Mouse (Mus musculus): ENCODE measurements around the gene Padi2. TPM values are rescaled to one million over a fixed set of nuclear protein-coding genes. Genes with fewer than 3 reads are reported as not detected.

The Padi2 gene
- polyA plus RNA-seq, 1 experiment = not detected

DNA sequence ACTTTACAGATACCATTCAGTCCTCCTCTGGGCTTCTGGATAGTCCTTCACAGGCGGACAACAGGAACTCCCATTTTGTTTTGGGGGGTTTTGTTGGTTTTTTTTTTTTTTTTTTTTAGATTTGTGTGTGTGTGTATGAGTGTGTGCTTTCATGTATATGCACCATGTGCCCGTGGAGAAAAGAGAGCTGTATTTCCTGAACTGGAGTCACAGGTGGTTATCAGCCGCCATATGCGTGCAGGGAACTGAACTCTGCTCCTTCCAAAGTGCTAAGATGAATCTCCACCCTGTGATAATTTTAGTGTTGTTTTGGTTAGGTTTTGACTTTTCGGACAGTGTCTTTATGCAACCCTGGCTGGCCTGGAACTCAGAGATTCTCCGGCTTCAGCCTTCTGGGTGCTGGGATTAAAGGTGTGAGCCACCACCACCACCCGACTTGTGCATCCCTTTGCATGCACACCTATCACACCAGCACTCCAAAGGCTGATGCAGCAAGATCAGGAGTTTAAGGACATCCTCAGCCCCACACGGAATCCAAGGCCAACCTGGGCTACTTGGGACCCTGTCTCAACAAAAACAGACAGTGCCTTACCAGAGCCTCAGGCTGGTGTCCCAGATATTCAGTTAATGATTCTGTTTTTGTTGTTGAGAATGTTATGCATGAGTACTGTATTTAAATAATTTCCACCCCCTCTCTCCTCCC, 56.2 kb downstream of the Padi2 start:
- no peak for TF ChIP-seq POLR2A (IDR thresholded peaks at IDR 0.05; ENCODE audit: low read depth, low read length)
- no peak for TF ChIP-seq CTCF (IDR thresholded peaks at IDR 0.05; ENCODE audit: borderline replicate concordance, insufficient read depth, low read length)
- no peak overlapping the region for H3K27ac ChIP-seq (ENCODE audit: insufficient read depth, low read length)
- peak overlapping the region; percentile 99 for H3K4me3 ChIP-seq (ENCODE audit: insufficient read depth, low read length)
- H3K4me1 ChIP-seq (ENCODE audit: control insufficient read depth, insufficient read depth, low read length) = 0 out of 2 replicates have a peak, but pooled peaks cover 3% of the 10 kb centered on the region

DNA sequence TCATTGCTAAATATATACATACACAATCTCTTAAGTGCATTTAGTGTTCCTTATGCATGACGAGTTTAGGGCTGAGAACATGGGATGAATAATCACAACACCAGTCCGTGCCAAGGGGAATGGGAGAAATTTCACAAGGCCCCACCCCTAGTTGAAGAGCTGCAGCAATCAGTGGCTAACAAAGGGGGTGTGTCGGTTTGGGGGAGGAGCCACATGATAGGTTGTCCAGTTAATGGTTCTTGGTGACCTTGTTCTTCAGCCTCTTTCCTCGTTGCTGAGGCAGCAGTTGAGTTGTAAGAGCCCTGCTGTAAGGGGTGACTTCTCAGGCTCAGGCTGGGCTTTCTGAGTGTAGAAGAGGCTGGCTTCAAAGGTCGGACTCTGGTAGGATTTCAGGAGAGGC, 56.8 kb downstream of the Padi2 start:
- H3K27ac ChIP-seq (ENCODE audit: insufficient read depth, low read length) = no peak overlapping the region
- H3K4me1 ChIP-seq (ENCODE audit: control insufficient read depth, insufficient read depth, low read length) = 0 out of 2 replicates have a peak, but pooled peaks cover 3% of the 10 kb centered on the region
- TF ChIP-seq POLR2A (IDR thresholded peaks at IDR 0.05; ENCODE audit: low read depth, low read length) (no peak), CTCF (IDR thresholded peaks at IDR 0.05; ENCODE audit: borderline replicate concordance, insufficient read depth, low read length) (no peak)
- no peak overlapping the region for H3K4me3 ChIP-seq (ENCODE audit: insufficient read depth, low read length)

DNA sequence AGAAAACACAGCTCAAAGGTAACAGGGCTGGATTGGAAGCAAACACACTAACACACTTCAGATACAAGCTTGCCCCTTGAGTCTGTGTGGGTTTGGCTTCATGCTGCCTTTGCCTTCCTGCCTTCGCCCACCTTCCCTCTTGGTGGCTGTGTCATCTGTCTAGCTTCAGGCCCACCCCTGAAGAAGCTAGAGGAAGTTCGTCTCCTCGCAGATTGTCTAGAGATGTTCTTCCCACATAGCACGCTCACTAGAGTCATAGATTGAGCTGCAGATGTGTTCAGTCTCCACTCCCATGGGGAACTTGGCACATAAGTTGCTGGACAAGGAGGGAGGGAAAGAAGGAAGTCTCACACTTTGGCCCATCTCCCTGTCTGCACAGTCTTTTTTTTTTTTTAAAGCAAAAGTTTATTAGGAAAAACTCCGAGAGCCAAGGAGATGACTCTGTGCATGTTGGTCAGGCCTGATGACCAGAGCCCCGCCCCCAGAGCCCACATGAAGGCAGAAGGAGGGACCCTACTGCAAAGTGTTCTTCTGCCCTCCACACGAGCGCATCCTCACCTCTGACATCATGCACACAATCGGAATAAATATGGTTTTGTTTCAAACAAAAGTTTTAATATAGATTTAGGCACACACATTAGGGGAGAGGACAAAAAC, 57.9 kb downstream of the Padi2 start:
- H3K27ac ChIP-seq (ENCODE audit: insufficient read depth, low read length) = no peak overlapping the region

DNA sequence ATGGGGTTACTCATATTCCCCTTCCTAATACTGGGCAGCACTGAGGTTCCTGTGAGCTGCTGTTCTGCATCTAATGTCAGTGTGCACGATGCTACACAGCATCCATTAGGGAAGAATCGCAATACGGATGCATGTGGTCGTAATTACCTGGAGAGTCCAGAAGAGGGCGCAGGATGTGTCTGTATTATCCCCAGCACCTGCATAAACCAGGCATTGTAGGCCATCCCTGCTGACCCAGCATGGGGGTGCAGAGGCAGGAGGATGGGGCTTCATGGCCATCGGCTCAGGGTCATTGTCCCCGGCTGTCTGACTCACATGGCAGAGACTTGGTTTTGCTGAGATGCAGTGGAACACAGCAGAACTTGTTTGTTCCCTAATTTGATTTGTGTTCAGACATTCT, 58.5 kb downstream of the Padi2 start:
- TF ChIP-seq CTCF (IDR thresholded peaks at IDR 0.05; ENCODE audit: borderline replicate concordance, insufficient read depth, low read length) (peak; percentile 57; the same call in 1 of the 2 replicates), POLR2A (IDR thresholded peaks at IDR 0.05; ENCODE audit: low read depth, low read length) (no peak)
- 0 out of 2 replicates have a peak, but pooled peaks cover 3% of the 10 kb centered on the region for H3K4me1 ChIP-seq (ENCODE audit: control insufficient read depth, insufficient read depth, low read length)

More for the DNA sequence above, 57.9 kb downstream of the Padi2 start:
- 0 out of 2 replicates have a peak, but pooled peaks cover 3% of the 10 kb centered on the region for H3K4me1 ChIP-seq (ENCODE audit: control insufficient read depth, insufficient read depth, low read length)
- TF ChIP-seq POLR2A (IDR thresholded peaks at IDR 0.05; ENCODE audit: low read depth, low read length) = no peak
- H3K4me3 ChIP-seq (ENCODE audit: insufficient read depth, low read length) = no peak overlapping the region

DNA sequence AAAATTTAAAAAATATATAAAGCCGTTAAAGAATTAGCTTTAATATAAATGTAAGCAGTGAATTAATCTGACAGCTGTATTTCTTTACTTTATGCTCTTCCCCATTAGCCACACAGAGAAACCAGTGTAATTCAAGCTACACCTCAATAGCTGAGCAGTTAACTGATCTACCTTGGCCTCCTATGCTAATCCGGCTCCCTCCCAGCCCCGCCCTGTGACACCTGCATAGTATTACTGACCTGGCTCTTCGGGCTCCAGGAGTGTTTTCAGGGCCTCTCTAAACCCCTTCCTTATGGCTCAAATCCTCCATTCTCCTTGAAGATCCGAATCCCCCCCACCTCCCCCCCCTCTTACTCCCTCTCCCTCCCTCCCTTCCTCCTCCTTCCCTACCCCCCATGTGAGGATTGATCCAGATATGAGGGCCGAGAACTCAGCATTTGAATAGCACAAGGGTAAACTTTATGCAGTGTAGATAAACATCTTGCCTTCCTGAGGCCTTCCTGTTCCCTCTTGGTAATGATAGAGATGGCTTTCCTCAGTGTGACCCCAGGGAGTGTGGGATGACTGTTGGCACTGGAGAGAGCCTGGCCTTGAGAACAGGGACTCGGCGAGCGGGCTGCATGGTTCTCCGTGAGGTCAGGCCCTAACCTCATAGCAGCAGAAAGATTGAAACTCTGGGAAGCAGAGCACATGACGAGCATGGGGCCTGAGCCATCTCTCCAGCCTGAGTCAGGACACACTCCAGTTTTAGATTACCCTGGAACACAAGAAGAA, 61.4 kb downstream of the Padi2 start:
- H3K4me3 ChIP-seq (ENCODE audit: insufficient read depth, low read length) = no peak overlapping the region
- TF ChIP-seq CTCF (IDR thresholded peaks at IDR 0.05; ENCODE audit: borderline replicate concordance, insufficient read depth, low read length) (no peak), POLR2A (IDR thresholded peaks at IDR 0.05; ENCODE audit: low read depth, low read length) (no peak)
- H3K4me1 ChIP-seq (ENCODE audit: control insufficient read depth, insufficient read depth, low read length) = 0 out of 2 replicates have a peak, but pooled peaks cover 3% of the 10 kb centered on the region
- H3K27ac ChIP-seq (ENCODE audit: insufficient read depth, low read length) = no peak overlapping the region

More for the DNA sequence above, 58.5 kb downstream of the Padi2 start:
- H3K4me3 ChIP-seq (ENCODE audit: insufficient read depth, low read length) = no peak overlapping the region
- no peak overlapping the region for H3K27ac ChIP-seq (ENCODE audit: insufficient read depth, low read length)

DNA sequence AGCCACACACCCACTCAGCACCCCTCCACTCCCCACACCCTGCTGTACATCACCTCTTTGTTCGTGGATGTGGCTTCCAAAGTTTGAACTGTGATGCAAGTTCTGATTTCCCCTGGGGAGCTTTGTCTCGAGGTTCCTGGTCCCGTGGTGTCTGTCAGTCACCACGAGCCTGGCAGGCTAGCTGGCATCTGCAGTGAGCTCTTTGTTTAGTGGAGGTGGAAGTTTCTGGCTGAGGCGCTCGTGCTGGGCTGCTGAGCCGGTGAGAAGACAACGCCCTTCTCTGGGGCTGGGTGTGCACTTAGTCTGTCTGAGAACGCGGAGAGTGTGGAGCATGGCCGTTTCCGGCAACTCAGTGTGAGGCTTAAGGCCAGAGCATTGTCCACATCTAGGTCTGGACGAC, 65.5 kb downstream of the Padi2 start:
- H3K4me1 ChIP-seq (ENCODE audit: control insufficient read depth, insufficient read depth, low read length) = no peaks in the 10 kb centered on the region
- no peak overlapping the region for H3K27ac ChIP-seq (ENCODE audit: insufficient read depth, low read length)
- no peak overlapping the region for H3K4me3 ChIP-seq (ENCODE audit: insufficient read depth, low read length)
- TF ChIP-seq POLR2A (IDR thresholded peaks at IDR 0.05; ENCODE audit: low read depth, low read length) (no peak), CTCF (IDR thresholded peaks at IDR 0.05; ENCODE audit: borderline replicate concordance, insufficient read depth, low read length) (no peak)

DNA sequence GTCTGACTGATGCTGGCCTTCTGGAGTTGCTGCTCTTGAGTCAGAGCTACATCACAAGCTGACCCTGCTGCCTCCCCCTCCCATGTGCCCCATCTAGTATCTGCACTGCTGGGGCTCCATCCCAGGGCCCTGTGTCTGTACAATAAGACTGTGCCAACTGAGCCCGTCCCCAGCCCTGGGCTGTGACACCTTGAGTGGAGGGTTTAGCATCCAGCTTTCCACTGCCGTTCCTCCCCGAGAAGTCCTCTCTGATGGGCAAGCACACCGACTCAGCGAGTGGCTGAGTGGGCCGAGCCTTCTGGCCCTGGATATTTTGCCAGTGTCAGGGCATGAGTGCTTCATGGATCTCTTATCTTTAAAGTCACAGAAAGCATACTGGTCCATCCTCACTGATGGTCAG, 68.3 kb downstream of the Padi2 start:
- TF ChIP-seq POLR2A (IDR thresholded peaks at IDR 0.05; ENCODE audit: low read depth, low read length) (no peak), CTCF (IDR thresholded peaks at IDR 0.05; ENCODE audit: borderline replicate concordance, insufficient read depth, low read length) (no peak)
- Histone ChIP-seq H3K4me1 (ENCODE audit: control insufficient read depth, insufficient read depth, low read length) (no peaks in the 10 kb centered on the region), H3K27ac (ENCODE audit: insufficient read depth, low read length) (no peak overlapping the region), H3K4me3 (ENCODE audit: insufficient read depth, low read length) (no peak overlapping the region)

DNA sequence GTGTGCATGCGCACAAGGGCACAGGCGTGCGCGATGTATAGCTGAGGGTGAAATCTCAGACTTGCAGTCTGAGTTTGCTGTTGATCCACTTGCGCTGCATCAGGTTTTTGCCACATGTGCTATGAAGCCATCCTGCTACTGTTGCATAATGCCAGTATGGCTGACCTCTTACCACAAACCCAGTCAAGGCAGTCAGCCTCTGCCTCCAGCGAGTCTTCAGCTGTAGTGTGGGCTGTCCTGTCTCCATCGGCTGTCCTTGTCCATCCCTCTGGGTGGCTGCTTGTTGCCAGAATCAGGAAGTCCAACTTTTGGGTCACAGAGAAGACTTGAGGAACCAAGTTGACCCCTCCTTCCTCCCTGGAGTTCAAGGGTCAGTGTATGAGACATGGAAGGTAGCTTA, 69.2 kb downstream of the Padi2 start:
- H3K27ac ChIP-seq (ENCODE audit: insufficient read depth, low read length) = no peak overlapping the region
- no peaks in the 10 kb centered on the region for H3K4me1 ChIP-seq (ENCODE audit: control insufficient read depth, insufficient read depth, low read length)
- H3K4me3 ChIP-seq (ENCODE audit: insufficient read depth, low read length) = no peak overlapping the region
- TF ChIP-seq POLR2A (IDR thresholded peaks at IDR 0.05; ENCODE audit: low read depth, low read length) = no peak
- no peak for TF ChIP-seq CTCF (IDR thresholded peaks at IDR 0.05; ENCODE audit: borderline replicate concordance, insufficient read depth, low read length)

- Histone ChIP-seq H3K27ac (ENCODE audit: insufficient read depth, low read length) (no peak overlapping the region), H3K4me1 (ENCODE audit: control insufficient read depth, insufficient read depth, low read length) (no peaks in the 10 kb centered on the region), H3K4me3 (ENCODE audit: insufficient read depth, low read length) (no peak overlapping the region)
- TF ChIP-seq POLR2A (IDR thresholded peaks at IDR 0.05; ENCODE audit: low read depth, low read length) = no peak
- TF ChIP-seq CTCF (IDR thresholded peaks at IDR 0.05; ENCODE audit: borderline replicate concordance, insufficient read depth, low read length) = no peak
Measured at GRCm38 (mm10) chr4:140977278-140977677, 71.1 kb downstream of the Padi2 start.
